Mouse (Mus musculus) yolk sac, embryonic 10.5 days (tissue): Measurements from ENCODE around the gene Stk4.

Source experiments
- DNase-seq: peaks from one replicate; pipeline ENCODE4 v3.0.0-alpha.2; 2017; ENCODE audit warnings: low spot score

Stk4 gene

GRCm38 (mm10) chr2:164174649-164175395 lies 104.7 kb downstream of the Stk4 start:
- no peak for DNase-seq

- DNase-seq, result no peak
These were observed 105.7 kb downstream of the Stk4 start for GRCm38 (mm10) chr2:164175850-164176249.

- no peak for DNase-seq
These were observed 107.7 kb downstream of the Stk4 start for GRCm38 (mm10) chr2:164177831-164178230.

GRCm38 (mm10) chr2:164180124-164180523 lies 110.0 kb downstream of the Stk4 start:
- no peak for DNase-seq

- DNase-seq, result no peak
These were observed 110.6 kb downstream of the Stk4 start for GRCm38 (mm10) chr2:164180770-164181169.

- DNase-seq, result no peak
These were observed 112.7 kb downstream of the Stk4 start, which contains the start of gene Wfdc5 for GRCm38 (mm10) chr2:164182692-164183255. TSS of gene Wfdc5 (minus strand) at chr2:164182742.

GRCm38 (mm10) chr2:164183340-164183739 lies 113.2 kb downstream of the Stk4 start:
- DNase-seq, result no peak

GRCm38 (mm10) chr2:164184145-164184719 lies 114.1 kb downstream of the Stk4 start:
- no peak for DNase-seq

GRCm38 (mm10) chr2:164188722-164189121 lies 118.6 kb downstream of the Stk4 start:
- no peak for DNase-seq

- no peak for DNase-seq
These were observed 120.5 kb downstream of the Stk4 start, which contains the start of gene Wfdc12 for GRCm38 (mm10) chr2:164190576-164190975. TSS of gene Wfdc12 (minus strand) at chr2:164190608.

- DNase-seq, result no peak
These were observed 122.2 kb downstream of the Stk4 start for GRCm38 (mm10) chr2:164192279-164192678.

GRCm38 (mm10) chr2:164194959-164195630 lies 125.0 kb downstream of the Stk4 start:
- no peak for DNase-seq

- DNase-seq, result no peak
These were observed 126.0 kb downstream of the Stk4 start for GRCm38 (mm10) chr2:164195971-164196699.

- DNase-seq, result no peak
These were observed 126.5 kb downstream of the Stk4 start for GRCm38 (mm10) chr2:164196700-164196990.

GRCm38 (mm10) chr2:164199626-164200327 lies 129.7 kb downstream of the Stk4 start, which contains the start of gene Wfdc15a:
TSS of gene Wfdc15a (minus strand) at chr2:164200130.
- DNase-seq, result no peak
